Mouse (Mus musculus): ENCODE measurements around the gene Emid1.
A peak's percentile ranks its signal among the peaks of the same experiment; 100 is the strongest.

The Emid1 gene

GRCm38 (mm10) chr11:5061413-5062139 is 90.5 kb downstream of the Emid1 start:
- peak; percentile 93 for DNase-seq

- no peak for DNase-seq
These were observed 91.2 kb downstream of the Emid1 start for GRCm38 (mm10) chr11:5060756-5061412.

- DNase-seq, result peak; percentile 62
These were observed 92.3 kb downstream of the Emid1 start for GRCm38 (mm10) chr11:5059704-5060156.

- DNase-seq, result no peak
These were observed 92.8 kb downstream of the Emid1 start for GRCm38 (mm10) chr11:5059230-5059629.

GRCm38 (mm10) chr11:5058783-5059182 is 93.3 kb downstream of the Emid1 start:
- DNase-seq, result no peak

GRCm38 (mm10) chr11:5057856-5058641 is 94.0 kb downstream of the Emid1 start, which contains the start of gene Rasl10a:
Gene Rasl10a (plus strand): TSS chr11:5058128.
- DNase-seq, result peak; percentile 50

GRCm38 (mm10) chr11:5057541-5057855 is 94.6 kb downstream of the Emid1 start:
- no peak for DNase-seq

GRCm38 (mm10) chr11:5057064-5057463 is 95.0 kb downstream of the Emid1 start:
- DNase-seq, result no peak
